Mouse (Mus musculus): ENCODE data around the gene Unc93b1. TPM values are rescaled to one million over a fixed set of nuclear protein-coding genes. Genes with fewer than 3 reads are reported as not detected.

Gene Unc93b1
- total and polyA plus RNA-seq, 2 experiments, result 41.1 to 102 TPM

DNA sequence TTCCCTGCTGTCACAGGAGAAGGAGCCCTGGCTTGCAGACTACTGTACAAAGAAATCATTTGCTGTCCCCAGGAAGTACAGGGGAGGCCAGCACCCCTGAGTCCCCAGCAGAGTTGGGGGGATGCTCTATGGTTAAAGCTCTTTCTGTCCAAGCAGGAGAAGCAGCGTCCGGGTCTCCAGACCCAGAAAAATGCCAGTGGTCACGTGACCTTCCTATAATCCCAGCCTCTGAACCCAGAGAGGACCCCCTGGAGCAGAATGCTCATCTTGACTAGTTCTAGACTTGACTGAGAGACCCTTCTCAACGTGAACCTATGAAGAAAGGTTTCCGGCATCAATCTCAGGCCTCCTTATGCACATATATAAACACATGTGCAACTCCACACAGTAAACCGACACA lies 9.1 kb upstream of the Unc93b1 start:
- Histone ChIP-seq H3K9ac (ENCODE audit: low read depth, low read length) (no peak overlapping the region), H3K4me1 (ENCODE audit: control insufficient read depth, insufficient read depth, low read length) (peaks cover 10% of the 10 kb centered on the region; the same call in 1 of the 2 replicates), H3K36me3 (ENCODE audit: control insufficient read depth, insufficient read depth, low read length) (no peaks in the 10 kb centered on the region), H3K4me3 (ENCODE audit: insufficient read depth, low read depth, low read length) (no peak overlapping the region), H3K79me2 (ENCODE audit: control insufficient read depth, insufficient read depth, low read length) (no peaks in the 10 kb centered on the region), H3K27ac (replicated peaks; ENCODE audit: insufficient read depth, low read depth, low read length) (no peak overlapping the region), H3K27me3 (ENCODE audit: control insufficient read depth, insufficient read depth, low read length) (no peaks in the 10 kb centered on the region)
- TF ChIP-seq CTCF (IDR thresholded peaks at IDR 0.05; ENCODE audit: low read depth, low read length) (no peak), POLR2A (IDR thresholded peaks at IDR 0.05; ENCODE audit: extremely low read depth, insufficient read depth, low read length) (no peak)
- no peak for DNase-seq (ENCODE audit: extremely low read depth, low read depth, low spot score)
- WGBS, result 97% methylated on average over 6 of the region's 6 CpGs

DNA sequence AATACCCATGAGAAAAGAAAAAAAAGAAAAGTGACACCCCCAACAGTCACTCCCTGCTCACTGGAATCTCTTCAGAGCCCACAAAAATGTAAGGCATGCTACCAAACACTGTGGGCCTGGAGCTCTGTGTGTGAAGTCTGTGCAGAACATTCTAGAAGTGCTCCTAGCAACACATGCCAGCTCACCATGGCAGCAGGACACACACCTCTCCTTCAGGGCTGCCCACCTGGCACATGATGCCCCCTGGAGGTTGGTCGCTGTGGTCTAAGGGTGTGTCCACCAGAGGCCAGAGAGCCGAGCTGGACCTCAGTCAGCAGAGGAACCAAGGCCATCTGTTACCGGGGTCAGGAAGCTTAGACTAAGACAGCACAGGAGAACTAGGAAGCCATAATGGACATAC lies 8.7 kb upstream of the Unc93b1 start:
- DNase-seq (ENCODE audit: extremely low read depth, low read depth, low spot score), result no peak
- H3K27ac ChIP-seq (replicated peaks; ENCODE audit: insufficient read depth, low read depth, low read length), result no peak overlapping the region

GRCm38 (mm10) chr19:3926685-3927084 lies 8.3 kb upstream of the Unc93b1 start:
- Histone ChIP-seq H3K27ac (replicated peaks; ENCODE audit: insufficient read depth, low read depth, low read length) (no peak overlapping the region), H3K4me1 (ENCODE audit: control insufficient read depth, insufficient read depth, low read length) (peaks cover 10% of the 10 kb centered on the region; the same call in 1 of the 2 replicates), H3K27me3 (ENCODE audit: control insufficient read depth, insufficient read depth, low read length) (no peaks in the 10 kb centered on the region), H3K9ac (ENCODE audit: low read depth, low read length) (no peak overlapping the region), H3K36me3 (ENCODE audit: control insufficient read depth, insufficient read depth, low read length) (no peaks in the 10 kb centered on the region), H3K79me2 (ENCODE audit: control insufficient read depth, insufficient read depth, low read length) (no peaks in the 10 kb centered on the region), H3K4me3 (ENCODE audit: insufficient read depth, low read depth, low read length) (no peak overlapping the region)
- no peak for DNase-seq (ENCODE audit: extremely low read depth, low read depth, low spot score)
- TF ChIP-seq CTCF (IDR thresholded peaks at IDR 0.05; ENCODE audit: low read depth, low read length) (no peak), POLR2A (IDR thresholded peaks at IDR 0.05; ENCODE audit: extremely low read depth, insufficient read depth, low read length) (no peak)
- WGBS, result 85% methylated on average over 6 of the region's 6 CpGs

More for the DNA sequence above, 8.7 kb upstream of the Unc93b1 start:
- no peaks in the 10 kb centered on the region for H3K79me2 ChIP-seq (ENCODE audit: control insufficient read depth, insufficient read depth, low read length)
- TF ChIP-seq CTCF (IDR thresholded peaks at IDR 0.05; ENCODE audit: low read depth, low read length) (no peak), POLR2A (IDR thresholded peaks at IDR 0.05; ENCODE audit: extremely low read depth, insufficient read depth, low read length) (no peak)
- peaks cover 10% of the 10 kb centered on the region; the same call in 1 of the 2 replicates for H3K4me1 ChIP-seq (ENCODE audit: control insufficient read depth, insufficient read depth, low read length)
- whole genome bisulfite sequencing, result 75% methylated on average over 3 of the region's 3 CpGs
- no peaks in the 10 kb centered on the region for H3K36me3 ChIP-seq (ENCODE audit: control insufficient read depth, insufficient read depth, low read length)
- H3K4me3 ChIP-seq (ENCODE audit: insufficient read depth, low read depth, low read length), result no peak overlapping the region
- H3K9ac ChIP-seq (ENCODE audit: low read depth, low read length), result no peak overlapping the region
- no peaks in the 10 kb centered on the region for H3K27me3 ChIP-seq (ENCODE audit: control insufficient read depth, insufficient read depth, low read length)

- no peak for TF ChIP-seq POLR2A (IDR thresholded peaks at IDR 0.05; ENCODE audit: extremely low read depth, insufficient read depth, low read length)
- TF ChIP-seq CTCF (IDR thresholded peaks at IDR 0.05; ENCODE audit: low read depth, low read length), result no peak
- no peaks in the 10 kb centered on the region for H3K27me3 ChIP-seq (ENCODE audit: control insufficient read depth, insufficient read depth, low read length)
- no peaks in the 10 kb centered on the region for H3K79me2 ChIP-seq (ENCODE audit: control insufficient read depth, insufficient read depth, low read length)
- DNase-seq (ENCODE audit: extremely low read depth, low read depth, low spot score), result no peak
- H3K27ac ChIP-seq (replicated peaks; ENCODE audit: insufficient read depth, low read depth, low read length), result no peak overlapping the region
- no peak overlapping the region for H3K4me3 ChIP-seq (ENCODE audit: insufficient read depth, low read depth, low read length)
- peaks cover 10% of the 10 kb centered on the region; the same call in 1 of the 2 replicates for H3K4me1 ChIP-seq (ENCODE audit: control insufficient read depth, insufficient read depth, low read length)
- H3K9ac ChIP-seq (ENCODE audit: low read depth, low read length), result no peak overlapping the region
- H3K36me3 ChIP-seq (ENCODE audit: control insufficient read depth, insufficient read depth, low read length), result no peaks in the 10 kb centered on the region
- WGBS, result 92% methylated on average over 4 of the region's 4 CpGs
Measured at GRCm38 (mm10) chr19:3927989-3928388, 7.0 kb upstream of the Unc93b1 start.

DNA sequence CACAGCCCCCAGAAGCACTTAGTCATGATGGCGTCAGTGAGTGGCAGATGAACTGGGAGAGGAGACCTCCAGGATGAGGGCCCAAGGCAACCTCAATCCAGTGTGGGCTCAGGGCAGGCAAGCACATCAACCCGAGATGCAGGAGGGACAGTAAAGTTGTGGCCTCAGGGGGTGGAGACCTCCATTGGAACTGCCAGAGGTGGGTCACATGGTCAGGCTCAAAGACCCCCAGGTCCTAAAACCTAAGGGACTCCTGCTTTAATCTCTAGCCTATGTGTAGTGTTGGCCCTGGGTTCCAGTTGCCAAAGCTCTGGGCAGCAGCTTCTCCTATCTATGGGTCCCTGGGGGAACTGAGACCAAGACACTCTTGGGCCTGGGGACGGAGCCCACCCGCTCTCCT lies 6.2 kb upstream of the Unc93b1 start:
- Histone ChIP-seq H3K9ac (ENCODE audit: low read depth, low read length) (no peak overlapping the region), H3K27ac (replicated peaks; ENCODE audit: insufficient read depth, low read depth, low read length) (no peak overlapping the region), H3K4me3 (ENCODE audit: insufficient read depth, low read depth, low read length) (no peak overlapping the region), H3K4me1 (ENCODE audit: control insufficient read depth, insufficient read depth, low read length) (peaks cover 10% of the 10 kb centered on the region; the same call in 1 of the 2 replicates), H3K79me2 (ENCODE audit: control insufficient read depth, insufficient read depth, low read length) (no peaks in the 10 kb centered on the region), H3K27me3 (ENCODE audit: control insufficient read depth, insufficient read depth, low read length) (no peaks in the 10 kb centered on the region), H3K36me3 (ENCODE audit: control insufficient read depth, insufficient read depth, low read length) (no peaks in the 10 kb centered on the region)
- DNase-seq (ENCODE audit: extremely low read depth, low read depth, low spot score), result no peak
- WGBS, result 84% methylated on average over 4 of the region's 4 CpGs
- TF ChIP-seq CTCF (IDR thresholded peaks at IDR 0.05; ENCODE audit: low read depth, low read length) (no peak), POLR2A (IDR thresholded peaks at IDR 0.05; ENCODE audit: extremely low read depth, insufficient read depth, low read length) (no peak)

- DNase-seq (ENCODE audit: extremely low read depth, low read depth, low spot score), result peak; percentile 78
- WGBS, result 6% methylated on average over 12 of the region's 12 CpGs
- Histone ChIP-seq H3K79me2 (ENCODE audit: control insufficient read depth, insufficient read depth, low read length) (no peaks in the 10 kb centered on the region), H3K36me3 (ENCODE audit: control insufficient read depth, insufficient read depth, low read length) (no peaks in the 10 kb centered on the region), H3K27me3 (ENCODE audit: control insufficient read depth, insufficient read depth, low read length) (no peaks in the 10 kb centered on the region), H3K9ac (ENCODE audit: low read depth, low read length) (no peak within 1 kb of the TSS), H3K4me1 (ENCODE audit: control insufficient read depth, insufficient read depth, low read length) (peaks cover 10% of the 10 kb centered on the region; the same call in 1 of the 2 replicates), H3K4me3 (ENCODE audit: insufficient read depth, low read depth, low read length) (peak within 1 kb of the TSS; percentile 7; the same call in 1 of the 2 replicates), H3K27ac (replicated peaks; ENCODE audit: insufficient read depth, low read depth, low read length) (peak within 1 kb of the TSS; percentile 9)
- TF ChIP-seq CTCF (IDR thresholded peaks at IDR 0.05; ENCODE audit: low read depth, low read length), result no peak
- TF ChIP-seq POLR2A (IDR thresholded peaks at IDR 0.05; ENCODE audit: extremely low read depth, insufficient read depth, low read length), result no peak
Measured at GRCm38 (mm10) chr19:3929211-3929941, 5.6 kb upstream of the Unc93b1 start, which contains the start of gene Aldh3b1. TSS of gene Aldh3b1 (minus strand) at chr19:3929808.

Data from liver, adult 2 months (tissue).